Mouse (Mus musculus): ENCODE results near the gene Gdpgp1. TPM values are rescaled to one million over a fixed set of nuclear protein-coding genes. Genes with fewer than 3 reads are reported as not detected.

The Gdpgp1 gene
- polyA plus RNA-seq, 1 experiment from 2014 or later: 5.6 TPM

DNA sequence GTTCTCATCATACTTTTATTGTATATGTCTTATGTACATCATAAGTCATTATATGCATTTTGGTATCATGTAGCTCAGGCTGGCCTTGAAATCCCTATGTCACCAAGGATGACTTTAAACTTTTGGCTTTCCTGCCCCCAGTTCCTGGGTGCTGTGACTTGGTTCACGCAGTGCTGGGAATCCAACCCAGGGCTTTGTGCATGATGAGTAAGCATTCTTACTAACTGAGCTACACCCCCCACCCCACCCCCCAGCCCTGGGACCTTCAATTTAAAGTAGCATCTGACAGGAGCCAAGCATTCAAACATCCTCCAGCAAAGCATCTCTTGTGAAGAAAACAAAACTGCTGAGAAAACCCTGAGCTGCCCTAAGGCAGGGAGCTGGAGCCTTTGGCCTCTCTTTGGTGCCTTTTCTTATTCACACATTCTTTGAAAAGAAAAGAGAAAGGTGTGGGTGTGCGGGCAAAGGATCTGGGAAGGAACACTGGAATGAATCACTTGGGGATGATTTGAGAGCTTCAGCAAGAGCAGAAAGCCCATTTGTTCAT lies 44.0 kb upstream of the Gdpgp1 start:
- Histone ChIP-seq H3K27ac (ENCODE audit: low read depth, low read length) (0 out of 2 replicates have a peak overlapping the region, but pooled peaks have one; percentile 36), H3K27me3 (ENCODE audit: control insufficient read depth, insufficient read depth, low read length) (peaks cover 2% of the 10 kb centered on the region; the same call in 1 of the 2 replicates), H3K4me1 (replicated peaks; ENCODE audit: control insufficient read depth, insufficient read depth, low read length) (peaks cover 23% of the 10 kb centered on the region), H3K4me3 (ENCODE audit: low read depth, low read length) (no peak overlapping the region), H3K9me3 (ENCODE audit: control insufficient read depth, low read length) (no peaks in the 10 kb centered on the region), H3K4me2 (replicated peaks; ENCODE audit: low read depth, low read length) (no peak overlapping the region), H3K9ac (ENCODE audit: low read depth, low read length) (no peak overlapping the region), H3K36me3 (ENCODE audit: control insufficient read depth, insufficient read depth, low read length) (no peaks in the 10 kb centered on the region)
- ATAC-seq (ENCODE audit: low FRiP score) (no peak), DNase-seq (ENCODE audit: low spot score) (no peak)
- 70% methylated on average over 2 of the region's 2 CpGs for WGBS

- ATAC-seq (ENCODE audit: low FRiP score) (no peak), DNase-seq (ENCODE audit: low spot score) (no peak)
- Histone ChIP-seq H3K9me3 (ENCODE audit: control insufficient read depth, low read length) (no peaks in the 10 kb centered on the region), H3K4me1 (replicated peaks; ENCODE audit: control insufficient read depth, insufficient read depth, low read length) (peaks cover 23% of the 10 kb centered on the region), H3K4me3 (ENCODE audit: low read depth, low read length) (no peak overlapping the region), H3K27ac (ENCODE audit: low read depth, low read length) (0 out of 2 replicates have a peak overlapping the region, but pooled peaks have one; percentile 36), H3K9ac (ENCODE audit: low read depth, low read length) (0 out of 2 replicates have a peak overlapping the region, but pooled peaks have one; percentile 1), H3K27me3 (ENCODE audit: control insufficient read depth, insufficient read depth, low read length) (peaks cover 2% of the 10 kb centered on the region; the same call in 1 of the 2 replicates), H3K4me2 (replicated peaks; ENCODE audit: low read depth, low read length) (no peak overlapping the region), H3K36me3 (ENCODE audit: control insufficient read depth, insufficient read depth, low read length) (no peaks in the 10 kb centered on the region)
- 63% methylated on average over 11 of the region's 11 CpGs for WGBS
Measured at GRCm38 (mm10) chr7:80189147-80189933, 43.3 kb upstream of the Gdpgp1 start.

DNA sequence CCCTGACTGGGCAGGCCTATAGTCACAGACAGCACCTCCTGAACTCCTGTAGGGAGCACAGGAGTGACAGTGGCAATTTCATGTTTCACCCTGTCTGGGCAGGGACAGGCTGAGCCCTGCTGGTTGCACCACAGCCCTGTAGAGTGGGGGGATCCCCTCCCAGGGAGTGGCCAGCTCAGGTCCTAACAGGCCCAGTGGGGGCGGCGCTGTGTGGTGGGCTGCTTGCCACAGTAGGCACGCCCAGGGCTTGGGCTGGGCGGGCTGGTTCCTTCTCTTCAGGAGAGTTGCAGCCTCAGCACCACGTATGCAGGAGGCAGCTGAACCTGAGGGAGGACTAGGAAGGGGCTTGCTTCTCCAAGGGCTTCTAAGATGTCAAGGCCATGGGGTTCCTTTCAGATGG lies 41.2 kb upstream of the Gdpgp1 start:
- no peak overlapping the region for H3K4me2 ChIP-seq (replicated peaks; ENCODE audit: low read depth, low read length)

DNA sequence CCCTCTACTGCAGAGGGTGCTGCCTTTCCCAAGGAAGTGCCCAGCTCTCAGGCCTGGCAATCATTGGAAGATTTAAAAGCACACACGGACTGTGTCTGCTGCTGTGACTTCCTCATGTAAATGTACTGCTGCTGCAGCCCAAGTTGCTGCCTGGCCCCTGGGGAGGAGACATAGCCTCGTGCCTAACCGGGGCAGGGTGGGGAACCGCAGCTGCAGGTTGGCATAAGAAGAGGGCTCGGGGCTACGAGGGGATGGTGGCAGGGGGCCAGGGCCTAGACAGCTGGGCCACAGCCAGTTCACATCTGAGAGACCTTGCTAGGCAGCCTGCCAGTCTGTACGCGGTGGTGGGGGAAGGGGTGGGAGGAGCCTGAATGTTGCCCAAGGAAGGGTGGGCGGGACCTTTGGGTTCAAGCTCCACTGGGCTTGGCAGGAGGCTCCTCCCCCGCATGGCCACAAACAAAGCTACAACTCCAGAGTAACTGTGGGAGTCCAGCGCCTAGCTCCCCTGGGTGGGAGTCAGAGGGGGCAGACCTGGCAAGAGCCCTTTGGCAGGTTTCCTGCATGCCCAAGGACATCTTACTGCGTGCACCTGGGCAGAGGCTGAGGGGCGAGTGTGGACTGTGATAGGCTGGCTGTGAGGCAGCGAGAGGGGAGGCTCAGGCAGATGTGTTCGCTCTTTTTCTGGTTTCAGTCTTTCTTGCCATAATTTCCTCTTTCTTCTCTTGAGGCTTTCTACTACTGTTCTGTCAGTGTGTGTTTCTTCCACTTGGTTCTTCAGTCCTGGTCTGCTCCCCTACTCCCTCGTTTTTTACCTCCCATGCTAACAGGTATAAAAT lies 40.2 kb upstream of the Gdpgp1 start:
- Histone ChIP-seq H3K4me1 (replicated peaks; ENCODE audit: control insufficient read depth, insufficient read depth, low read length) (peaks cover 28% of the 10 kb centered on the region), H3K9me3 (ENCODE audit: control insufficient read depth, low read length) (no peaks in the 10 kb centered on the region), H3K27ac (ENCODE audit: low read depth, low read length) (peak overlapping the region; percentile 71), H3K4me2 (replicated peaks; ENCODE audit: low read depth, low read length) (peak overlapping the region; percentile 31), H3K4me3 (ENCODE audit: low read depth, low read length) (peak overlapping the region; percentile 8; the same call in 1 of the 2 replicates), H3K9ac (ENCODE audit: low read depth, low read length) (peak overlapping the region; percentile 38; the same call in 1 of the 2 replicates), H3K36me3 (ENCODE audit: control insufficient read depth, insufficient read depth, low read length) (no peaks in the 10 kb centered on the region), H3K27me3 (ENCODE audit: control insufficient read depth, insufficient read depth, low read length) (peaks cover 2% of the 10 kb centered on the region; the same call in 1 of the 2 replicates)
- 10% methylated on average over 16 of the region's 16 CpGs for WGBS
- DNase-seq (ENCODE audit: low spot score) (peak; percentile 88), ATAC-seq (ENCODE audit: low FRiP score) (peak; percentile 89)

More for the DNA sequence above, 41.2 kb upstream of the Gdpgp1 start:
- Histone ChIP-seq H3K9me3 (ENCODE audit: control insufficient read depth, low read length) (no peaks in the 10 kb centered on the region), H3K4me1 (replicated peaks; ENCODE audit: control insufficient read depth, insufficient read depth, low read length) (peaks cover 26% of the 10 kb centered on the region), H3K27ac (ENCODE audit: low read depth, low read length) (no peak overlapping the region), H3K36me3 (ENCODE audit: control insufficient read depth, insufficient read depth, low read length) (no peaks in the 10 kb centered on the region), H3K4me3 (ENCODE audit: low read depth, low read length) (no peak overlapping the region), H3K9ac (ENCODE audit: low read depth, low read length) (no peak overlapping the region; the same call in 1 of the 2 replicates), H3K27me3 (ENCODE audit: control insufficient read depth, insufficient read depth, low read length) (peaks cover 2% of the 10 kb centered on the region; the same call in 1 of the 2 replicates)
- 41% methylated on average over 5 of the region's 5 CpGs for WGBS
- DNase-seq (ENCODE audit: low spot score) (no peak), ATAC-seq (ENCODE audit: low FRiP score) (no peak)

GRCm38 (mm10) chr7:80193941-80194739 lies 38.5 kb upstream of the Gdpgp1 start:
- no peak for DNase-seq (ENCODE audit: low spot score)
- Histone ChIP-seq H3K4me2 (replicated peaks; ENCODE audit: low read depth, low read length) (no peak overlapping the region), H3K9me3 (ENCODE audit: control insufficient read depth, low read length) (no peaks in the 10 kb centered on the region), H3K27ac (ENCODE audit: low read depth, low read length) (peak overlapping the region; percentile 48; the same call in 1 of the 2 replicates), H3K4me3 (ENCODE audit: low read depth, low read length) (no peak overlapping the region), H3K9ac (ENCODE audit: low read depth, low read length) (no peak overlapping the region; the same call in 1 of the 2 replicates), H3K36me3 (ENCODE audit: control insufficient read depth, insufficient read depth, low read length) (no peaks in the 10 kb centered on the region), H3K4me1 (replicated peaks; ENCODE audit: control insufficient read depth, insufficient read depth, low read length) (peaks cover 18% of the 10 kb centered on the region), H3K27me3 (ENCODE audit: control insufficient read depth, insufficient read depth, low read length) (peaks cover 2% of the 10 kb centered on the region; the same call in 1 of the 2 replicates)
- WGBS: 54% methylated on average over 13 of the region's 13 CpGs
- no peak for ATAC-seq (ENCODE audit: low FRiP score)

DNA sequence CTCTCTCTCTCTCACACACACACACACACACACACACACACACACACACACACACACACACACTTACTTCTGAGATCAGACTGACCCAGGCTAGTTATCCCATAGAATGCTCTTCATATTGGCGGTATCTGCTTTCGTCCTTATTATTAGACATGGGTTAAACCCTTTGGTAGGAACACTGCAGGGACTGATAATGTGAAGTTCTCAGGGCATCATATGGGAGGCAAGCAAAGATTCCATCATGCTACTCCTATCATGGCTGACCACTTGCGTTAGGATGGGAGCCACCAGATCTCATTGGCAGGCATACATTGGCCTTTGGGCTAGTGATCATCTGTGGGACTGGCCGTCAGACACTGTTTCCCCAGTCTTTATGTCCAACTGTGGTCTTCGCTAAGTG lies 37.5 kb upstream of the Gdpgp1 start:
- Histone ChIP-seq H3K9ac (ENCODE audit: low read depth, low read length) (no peak overlapping the region), H3K4me1 (replicated peaks; ENCODE audit: control insufficient read depth, insufficient read depth, low read length) (peaks cover 17% of the 10 kb centered on the region), H3K27me3 (ENCODE audit: control insufficient read depth, insufficient read depth, low read length) (peaks cover 2% of the 10 kb centered on the region; the same call in 1 of the 2 replicates), H3K4me3 (ENCODE audit: low read depth, low read length) (no peak overlapping the region), H3K36me3 (ENCODE audit: control insufficient read depth, insufficient read depth, low read length) (no peaks in the 10 kb centered on the region), H3K27ac (ENCODE audit: low read depth, low read length) (no peak overlapping the region), H3K4me2 (replicated peaks; ENCODE audit: low read depth, low read length) (no peak overlapping the region), H3K9me3 (ENCODE audit: control insufficient read depth, low read length) (no peaks in the 10 kb centered on the region)
- no peak for ATAC-seq (ENCODE audit: low FRiP score)
- DNase-seq (ENCODE audit: low spot score): no peak
- 92% methylated on average over 5 of the region's 5 CpGs for WGBS

DNA sequence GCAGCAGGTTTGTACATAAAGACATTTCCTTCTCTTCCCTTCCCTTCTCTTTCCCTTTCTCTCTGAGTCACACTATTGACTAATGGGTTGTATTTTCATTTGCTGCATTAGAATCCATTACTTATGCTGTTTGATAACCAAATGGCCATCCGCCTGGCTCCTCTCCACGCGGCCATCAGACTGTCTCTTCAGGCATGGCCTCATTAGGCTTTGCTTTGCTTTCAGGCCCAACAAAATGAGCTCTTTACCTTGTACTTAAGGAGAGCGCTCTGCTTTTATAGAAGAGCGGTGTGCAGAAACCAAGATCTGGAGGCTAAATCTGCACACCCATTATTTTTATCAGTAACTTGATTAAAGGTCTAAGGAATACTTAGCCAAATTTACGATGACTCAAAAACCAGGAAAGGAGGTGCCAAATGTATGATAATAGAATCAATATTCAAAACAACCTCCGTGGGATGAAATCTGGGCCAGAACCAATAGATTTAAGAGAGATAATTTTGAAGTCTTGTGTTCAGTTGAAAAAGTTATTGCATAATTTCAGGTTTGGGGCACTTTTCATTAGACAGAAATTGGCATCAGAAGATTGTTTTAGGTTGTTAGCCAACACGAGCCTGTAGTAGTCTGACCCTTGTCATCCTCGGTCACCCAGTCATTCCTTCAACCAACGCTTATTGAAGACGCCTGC lies 36.9 kb upstream of the Gdpgp1 start:
- no peak overlapping the region for H3K4me3 ChIP-seq (ENCODE audit: low read depth, low read length)
- H3K36me3 ChIP-seq (ENCODE audit: control insufficient read depth, insufficient read depth, low read length): no peaks in the 10 kb centered on the region
- 89% methylated on average over 10 of the region's 11 CpGs for WGBS
- no peak overlapping the region for H3K9ac ChIP-seq (ENCODE audit: low read depth, low read length)
- no peak for ATAC-seq (ENCODE audit: low FRiP score)
- peaks cover 2% of the 10 kb centered on the region; the same call in 1 of the 2 replicates for H3K27me3 ChIP-seq (ENCODE audit: control insufficient read depth, insufficient read depth, low read length)
- DNase-seq (ENCODE audit: low spot score): no peak
- H3K4me2 ChIP-seq (replicated peaks; ENCODE audit: low read depth, low read length): no peak overlapping the region
- H3K4me1 ChIP-seq (replicated peaks; ENCODE audit: control insufficient read depth, insufficient read depth, low read length): peaks cover 19% of the 10 kb centered on the region
- no peaks in the 10 kb centered on the region for H3K9me3 ChIP-seq (ENCODE audit: control insufficient read depth, low read length)
- H3K27ac ChIP-seq (ENCODE audit: low read depth, low read length): no peak overlapping the region
